Mouse (Mus musculus) forebrain, embryonic 11.5 days (tissue): ENCODE data around the gene Gm9049. TPM values are rescaled to one million over a fixed set of nuclear protein-coding genes. Genes with fewer than 3 reads are reported as not detected.
"Not testable (repeated sequence)": the region's sequence is repeated elsewhere in the genome, so short reads cannot be mapped to it uniquely, and the experiment has no call there.

ENCODE experiments used
- ATAC-seq: fragments of 200-750 bp; cut with Nextera tagmentation; replicated peaks from 2 replicates; pipeline ENCODE4 v1.8.0; 2017; ENCODE audit warnings: moderate TSS enrichment; ENCODE audit not compliant: low FRiP score
- DNase-seq: peaks from one replicate; pipeline ENCODE4 v3.0.0-alpha.2; 2017; ENCODE audit warnings: low spot score
- H3K27ac ChIP-seq: fragments of 300-500 bp; sonication (generic); 2 replicates; pipeline ENCODE4 v1.5.1; 2014; ENCODE audit warnings: low read depth, low read length
- H3K27me3 ChIP-seq: fragments of 300-500 bp; sonication (generic); 2 replicates; pipeline ENCODE4 v1.6.1; 2014; ENCODE audit warnings: mild to moderate bottlenecking, low read length, mixed read lengths; ENCODE audit not compliant: control insufficient read depth, insufficient read depth
- H3K36me3 ChIP-seq: fragments of 300-500 bp; sonication (generic); 2 replicates; pipeline ENCODE4 v1.6.1; 2014; ENCODE audit warnings: mild to moderate bottlenecking, low read length, moderate library complexity, mixed read lengths; ENCODE audit not compliant: control insufficient read depth, insufficient read depth
- H3K4me1 ChIP-seq: fragments of 300-500 bp; sonication (generic); replicated peaks from 2 replicates; pipeline ENCODE4 v1.6.1; 2014; ENCODE audit warnings: low read length, mixed read lengths; ENCODE audit not compliant: control insufficient read depth, insufficient read depth
- H3K4me2 ChIP-seq: fragments of 300-500 bp; sonication (generic); 2 replicates; pipeline ENCODE4 v1.6.1; 2014; ENCODE audit warnings: low read depth, mild to moderate bottlenecking, low read length, moderate library complexity, mixed read lengths; ENCODE audit not compliant: severe bottlenecking
- H3K4me3 ChIP-seq: fragments of 300-500 bp; sonication (generic); 2 replicates; pipeline ENCODE4 v1.5.1; 2014; ENCODE audit warnings: low read depth, low read length
- H3K9ac ChIP-seq: fragments of 300-500 bp; sonication (generic); 2 replicates; pipeline ENCODE4 v1.6.1; 2014; ENCODE audit warnings: low read length
- H3K9me3 ChIP-seq: fragments of 300-500 bp; sonication (generic); 2 replicates; pipeline ENCODE4 v1.6.1; 2016; ENCODE audit warnings: low read length, mixed read lengths; ENCODE audit not compliant: control insufficient read depth
- WGBS: fragments of 180-500 bp; shearing (Covaris S2); extraction: QIAGEN DNeasy Blood & Tissue Kit; methylation state at CpG from one replicate; pipeline ENCODE4 v1.1.7; 2014; 5-methylcytosine and 5-hydroxymethylcytosine counted together
- polyA plus RNA-seq: library from polyadenylated mRNA; unstranded; fragments of >200 nt; fragmentation: Nextera tagmentation; extraction: Ambion mirVana; gene quantifications from 2 replicates; pipeline ENCODE4 v1.2.1, GENCODE M21; 2014

Gm9049 gene
- polyA plus RNA-seq = not detected in 2 replicates

GRCm38 (mm10) chr10:118354005-118354404 lies at the start of gene Gm9049:
TSS of gene Gm9049 (minus strand) at chr10:118354105.
- 86% methylated on average over 1 of the region's 11 CpGs for WGBS
- not testable (repeated sequence) for H3K36me3 ChIP-seq, DNase-seq, H3K4me3 ChIP-seq, H3K4me1 ChIP-seq, H3K4me2 ChIP-seq, H3K27ac ChIP-seq, H3K9me3 ChIP-seq, ATAC-seq, H3K9ac ChIP-seq, H3K27me3 ChIP-seq

- Histone ChIP-seq H3K4me1 (no peaks in the 10 kb centered on the region), H3K36me3 (no peaks in the 10 kb centered on the region), H3K27ac (no peak overlapping the region), H3K27me3 (no peaks in the 10 kb centered on the region), H3K4me3 (no peak overlapping the region), H3K4me2 (no peak overlapping the region), H3K9me3 (no peaks in the 10 kb centered on the region), H3K9ac (no peak overlapping the region)
- WGBS = 85% methylated on average over 16 of the region's 16 CpGs
- DNase-seq (no peak), ATAC-seq (no peak)
Measured at GRCm38 (mm10) chr10:118399917-118400316, 46.0 kb upstream of the Gm9049 start.

GRCm38 (mm10) chr10:118370443-118370842 lies 16.5 kb upstream of the Gm9049 start:
- H3K4me1 ChIP-seq = no peaks in the 10 kb centered on the region
- no peak overlapping the region for H3K27ac ChIP-seq
- peak; percentile 90 for DNase-seq
- no peak overlapping the region; the same call in 1 of the 2 replicates for H3K9ac ChIP-seq
- H3K36me3 ChIP-seq = no peaks in the 10 kb centered on the region
- ATAC-seq = peak; percentile 96
- H3K27me3 ChIP-seq = no peaks in the 10 kb centered on the region
- 13% methylated on average over 10 of the region's 10 CpGs for WGBS
- H3K9me3 ChIP-seq = no peaks in the 10 kb centered on the region
- H3K4me3 ChIP-seq = no peak overlapping the region
- peak overlapping the region; percentile 32; the same call in 1 of the 2 replicates for H3K4me2 ChIP-seq

- 82% methylated on average over 9 of the region's 9 CpGs for WGBS
- Histone ChIP-seq H3K9ac (no peak overlapping the region), H3K27ac (no peak overlapping the region), H3K4me2 (no peak overlapping the region), H3K4me1 (no peaks in the 10 kb centered on the region), H3K27me3 (no peaks in the 10 kb centered on the region), H3K36me3 (no peaks in the 10 kb centered on the region), H3K4me3 (no peak overlapping the region), H3K9me3 (no peaks in the 10 kb centered on the region)
- no peak for DNase-seq
- no peak for ATAC-seq
Measured at GRCm38 (mm10) chr10:118369518-118369917, 15.6 kb upstream of the Gm9049 start.

GRCm38 (mm10) chr10:118348579-118348978 lies 5.3 kb downstream of the Gm9049 start, which contains the start of gene Gm9048:
TSS of gene Gm9048 (minus strand) at chr10:118348679.
- not testable (repeated sequence) for H3K4me1 ChIP-seq, H3K9ac ChIP-seq, H3K4me2 ChIP-seq, H3K27me3 ChIP-seq, ATAC-seq, H3K9me3 ChIP-seq, H3K27ac ChIP-seq, H3K4me3 ChIP-seq, H3K36me3 ChIP-seq, DNase-seq
- 88% methylated on average over 1 of the region's 14 CpGs for WGBS

- H3K27me3 ChIP-seq, H3K27ac ChIP-seq, DNase-seq, H3K36me3 ChIP-seq, H3K9ac ChIP-seq, ATAC-seq, H3K4me2 ChIP-seq, H3K9me3 ChIP-seq, H3K4me3 ChIP-seq, H3K4me1 ChIP-seq: not testable (repeated sequence)
- no CpG with 5 or more reads among the region's 14 CpGs for WGBS
Measured at GRCm38 (mm10) chr10:118343155-118343554, 10.8 kb downstream of the Gm9049 start, which contains the start of gene Gm9046. TSS of gene Gm9046 (minus strand) at chr10:118343255.

GRCm38 (mm10) chr10:118337731-118338130 lies 16.2 kb downstream of the Gm9049 start, which contains the start of gene Gm9045:
TSS of gene Gm9045 (minus strand) at chr10:118337831.
- not testable (repeated sequence) for ATAC-seq, DNase-seq, H3K27me3 ChIP-seq, H3K4me2 ChIP-seq, H3K36me3 ChIP-seq, H3K4me1 ChIP-seq, H3K4me3 ChIP-seq, H3K9ac ChIP-seq, H3K9me3 ChIP-seq, H3K27ac ChIP-seq
- no CpG with 5 or more reads among the region's 14 CpGs for WGBS

- DNase-seq, H3K27me3 ChIP-seq, H3K4me3 ChIP-seq, H3K4me2 ChIP-seq, H3K4me1 ChIP-seq, ATAC-seq, H3K36me3 ChIP-seq, H3K9me3 ChIP-seq, H3K27ac ChIP-seq, H3K9ac ChIP-seq: not testable (repeated sequence)
- WGBS = no CpG with 5 or more reads among the region's 14 CpGs
Measured at GRCm38 (mm10) chr10:118332308-118332707, 21.6 kb downstream of the Gm9049 start, which contains the start of gene Gm9044. TSS of gene Gm9044 (minus strand) at chr10:118332408.

- ATAC-seq, H3K9me3 ChIP-seq, H3K9ac ChIP-seq, H3K36me3 ChIP-seq, H3K4me1 ChIP-seq, DNase-seq, H3K27ac ChIP-seq, H3K4me2 ChIP-seq, H3K4me3 ChIP-seq, H3K27me3 ChIP-seq: not testable (repeated sequence)
- WGBS = no CpG with 5 or more reads among the region's 11 CpGs
Measured at GRCm38 (mm10) chr10:118326869-118327268, 27.0 kb downstream of the Gm9049 start, which contains the start of gene Gm9040. TSS of gene Gm9040 (minus strand) at chr10:118326969.
